8 mouse cellular contexts compared by ENCODE assay signal in the genomic region with DNA sequence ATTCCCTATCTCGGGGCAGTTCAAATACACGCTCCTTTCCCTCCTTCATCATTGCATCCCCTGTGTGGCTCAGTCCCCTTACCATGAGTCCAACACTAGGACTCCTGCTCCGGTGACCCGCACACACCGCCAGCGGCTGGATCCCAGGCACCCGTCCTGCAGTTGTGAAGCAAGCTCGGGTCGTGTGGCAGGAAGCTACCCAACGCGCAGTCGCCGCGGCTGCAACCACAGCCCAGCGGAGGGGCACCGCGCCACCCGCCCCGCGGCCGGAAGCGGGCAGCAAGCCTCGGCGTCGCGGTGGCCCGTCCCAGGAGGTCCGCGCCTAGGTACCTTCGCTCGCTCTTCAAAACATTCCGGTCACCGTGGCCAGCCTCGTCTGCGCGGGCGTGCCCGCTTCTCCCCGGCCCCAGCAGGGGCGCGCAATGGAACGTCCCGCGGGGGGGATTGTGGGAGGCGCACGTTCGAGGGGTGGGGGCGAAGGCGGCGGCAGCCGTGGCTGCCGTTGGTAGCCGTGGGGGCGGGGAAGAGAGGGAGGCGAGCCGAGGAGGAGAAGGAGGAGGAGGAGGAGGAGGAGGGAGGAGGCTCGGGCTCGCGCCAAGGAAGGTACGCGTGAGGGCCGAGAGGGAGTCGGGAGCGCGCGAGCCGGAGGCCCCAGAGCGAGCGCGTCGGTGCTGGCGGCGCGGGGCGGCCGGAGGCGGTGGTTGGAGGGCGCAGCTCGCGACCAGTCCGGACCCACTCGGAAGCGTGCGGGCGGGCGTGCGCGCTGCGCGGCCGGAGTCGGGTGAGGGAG. TPM values are rescaled to one million over a fixed set of nuclear protein-coding genes. Genes with fewer than 3 reads are reported as not detected.
DNase-seq lines count a peak whose midpoint lies in the region; ATAC-seq lines count a peak whose summit lies in the region.

No protein-coding gene starts in this region.

- H3K9ac ChIP-seq in hindbrain, embryonic 13.5 days = peak overlapping the region; percentile 95

- DNase-seq in R1 (ENCODE audit: low read depth, low spot score) = peak; percentile 91
- peak; percentile 96 to 98 for DNase-seq in cerebellum, postnatal 10 days
- peak; percentile 71 to 72 for DNase-seq in frontal cortex, postnatal 14 days (ENCODE audit: low spot score in 2 of 2)
- peak; percentile 85 to 87 for DNase-seq in layer of hippocampus, postnatal 36 days
- peak; percentile 92 for DNase-seq in lung, postnatal 25 days (ENCODE audit: low spot score)
- peak; percentile 80 for DNase-seq in retina, adult 2 months (ENCODE audit: low read depth, low spot score)
- DNase-seq in thymus, postnatal 25 days = peak; percentile 93

- no peaks in the 10 kb centered on the region for H3K36me3 ChIP-seq in hindbrain, embryonic 13.5 days

- peak overlapping the region; percentile 100 for H3K27ac ChIP-seq in hindbrain, embryonic 13.5 days

- ATAC-seq in hindbrain, embryonic 13.5 days (ENCODE audit: low FRiP score) = peak; percentile 93

- peak overlapping the region; percentile 88 for H3K4me3 ChIP-seq in hindbrain, embryonic 13.5 days

- WGBS in hindbrain, embryonic 13.5 days = under 1% methylated on average over 50 of the region's 92 CpGs

- peaks cover 43% of the 10 kb centered on the region for H3K4me1 ChIP-seq in hindbrain, embryonic 13.5 days (replicated peaks)

- peak overlapping the region; percentile 90 for H3K4me2 ChIP-seq in hindbrain, embryonic 13.5 days

- H3K27me3 ChIP-seq in hindbrain, embryonic 13.5 days = no peaks in the 10 kb centered on the region

- no peaks in the 10 kb centered on the region for H3K9me3 ChIP-seq in hindbrain, embryonic 13.5 days

RNA-seq across cellular contexts. Expression of a gene that starts 0.4 kb away (rescaled TPM):
- 21.5 and 22.5 TPM in 2 replicates for polyA plus RNA-seq in hindbrain, embryonic 13.5 days (2015; fragmentation: Nextera tagmentation; extraction: Ambion mirVana)
- total RNA-seq in layer of hippocampus, postnatal 36 days (2021) = 10 to 100 TPM; 83.5 to 90.8 TPM

RNA-seq across cellular contexts. Expression of a gene that starts 1.0 kb away (rescaled TPM):
- polyA plus RNA-seq in hindbrain, embryonic 13.5 days (2015; fragmentation: Nextera tagmentation; extraction: Ambion mirVana) = 135 and 140 TPM in 2 replicates
- 100 to 1,000 TPM; 112 to 118 TPM for total RNA-seq in layer of hippocampus, postnatal 36 days (2021)

RNA-seq across cellular contexts. Expression of a gene that starts 36.2 kb away (rescaled TPM):
- 43.1 and 48.4 TPM in 2 replicates for polyA plus RNA-seq in hindbrain, embryonic 13.5 days (2015; fragmentation: Nextera tagmentation; extraction: Ambion mirVana)
- 10 to 100 TPM; 22.0 to 22.1 TPM for total RNA-seq in layer of hippocampus, postnatal 36 days (2021)

Comparison
In these comparisons a context has a peak if more than half of its experiments do, and no peak if none do; other contexts are left out.
1. Peak in every context shown above with its lines: DNase-seq, ATAC-seq, H3K4me3 ChIP-seq and H3K27ac ChIP-seq.